Mouse (Mus musculus): ENCODE data around the gene Plppr2. TPM values are rescaled to one million over a fixed set of nuclear protein-coding genes. Genes with fewer than 3 reads are reported as not detected.

Plppr2 gene
- total RNA-seq, 2 experiments from 2014 or later: 2.4 to 3.0 TPM

DNA sequence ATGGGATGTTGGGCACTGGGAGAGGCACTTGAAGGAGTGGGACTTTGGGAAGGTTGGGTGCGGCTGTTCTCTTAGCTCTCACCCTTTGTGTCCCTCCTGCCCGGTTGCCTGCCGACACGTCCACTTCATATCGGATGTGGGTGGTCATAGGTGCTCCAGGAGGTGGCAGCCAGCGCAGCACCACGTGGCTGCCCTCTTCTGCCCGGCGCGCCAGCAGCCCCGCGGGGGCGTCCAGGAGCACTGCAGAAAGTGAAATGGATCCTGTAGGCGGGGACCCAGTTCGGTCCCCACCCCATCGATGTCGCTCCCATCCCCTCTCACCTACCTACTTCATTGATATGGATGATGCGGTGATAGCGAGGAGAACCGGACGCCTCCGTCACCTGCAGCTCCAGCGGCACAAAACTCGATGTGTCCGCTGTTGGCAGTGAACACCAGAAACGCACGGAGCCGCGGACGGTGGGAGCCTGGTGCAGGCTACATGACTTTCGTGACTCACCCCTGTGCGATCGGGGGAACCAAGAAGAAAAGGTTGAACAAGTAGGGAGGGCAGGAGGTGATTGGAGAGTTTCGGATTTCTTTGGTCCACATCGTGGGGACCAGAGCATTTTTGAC, 24.6 kb downstream of the Plppr2 start:
- DNase-seq: no peak

DNA sequence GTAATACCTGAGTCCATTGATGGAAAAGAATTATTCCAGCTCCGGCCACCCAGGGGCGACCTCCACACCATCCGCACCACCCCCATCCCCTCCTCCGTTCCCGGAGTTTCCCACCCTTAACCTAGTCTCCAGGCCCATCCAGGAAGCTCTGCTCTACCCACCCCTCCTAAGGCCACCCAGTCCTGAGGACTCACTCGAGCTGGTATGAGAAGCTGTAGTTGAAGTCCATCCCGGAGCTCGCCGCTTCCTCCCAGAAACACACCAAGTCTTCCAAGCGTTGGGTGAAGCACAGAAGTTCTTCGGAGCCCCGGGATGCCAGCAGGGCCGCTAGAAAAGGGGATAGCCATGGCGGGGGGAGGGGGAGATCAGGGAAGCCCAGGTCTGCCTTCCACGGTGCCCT, 25.2 kb downstream of the Plppr2 start:
- DNase-seq: no peak

DNA sequence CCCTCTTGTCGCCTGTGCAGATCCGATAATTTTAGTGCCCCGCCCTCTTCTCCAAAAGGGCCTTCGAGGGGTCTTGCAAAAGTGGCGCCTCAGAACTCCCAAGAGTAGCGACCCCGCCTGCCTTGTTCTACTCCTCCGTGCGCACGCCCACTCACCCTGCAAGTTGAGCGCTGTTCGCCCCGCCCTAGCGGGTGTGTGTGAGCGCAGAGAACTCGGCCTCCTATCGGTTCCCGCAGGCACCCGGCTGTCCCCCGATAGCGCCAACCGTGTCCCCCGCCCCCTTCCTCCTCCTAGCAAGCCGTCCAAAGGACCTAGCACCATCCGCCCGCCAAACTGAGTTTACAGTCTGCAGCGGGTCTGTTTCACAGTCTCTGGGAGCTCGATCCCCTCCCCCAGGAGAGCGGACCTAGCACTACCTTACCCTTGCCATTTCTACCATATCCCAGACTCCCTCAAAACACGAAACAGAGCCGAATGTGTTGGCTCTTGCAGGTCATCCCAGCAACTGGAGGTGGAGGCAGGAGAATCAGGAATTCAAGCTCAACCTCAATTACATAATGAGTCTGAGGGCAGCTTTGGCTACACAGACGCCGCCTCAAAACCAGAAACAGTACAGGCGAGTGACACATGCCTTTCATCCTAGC, 25.7 kb downstream of the Plppr2 start:
- DNase-seq: peak; percentile 68 to 75

DNA sequence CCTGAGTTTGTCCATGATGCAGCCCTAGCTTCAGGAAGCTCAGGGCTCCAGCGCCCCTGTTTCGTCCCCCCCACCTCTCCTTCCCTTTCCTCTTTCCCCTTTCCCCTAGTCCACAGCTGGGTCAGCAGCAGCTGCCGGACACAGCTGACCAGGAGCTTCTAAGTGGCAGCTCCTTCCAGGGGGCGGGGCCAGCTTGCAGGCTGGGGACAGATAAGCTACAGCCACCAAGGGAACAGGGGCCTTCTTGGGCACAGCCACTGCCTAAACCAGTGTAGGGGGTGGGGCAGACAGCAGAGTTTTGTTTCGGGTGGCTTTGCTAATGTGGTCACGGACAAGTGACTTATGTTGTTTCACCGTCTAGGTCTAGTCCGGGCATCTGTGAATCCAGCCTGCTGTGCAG, 26.6 kb downstream of the Plppr2 start, which contains the start of gene Epor:
Gene Epor (minus strand): TSS at position 90 of the 400 bp plus-strand sequence.
- peak; percentile 73 to 88 for DNase-seq

DNA sequence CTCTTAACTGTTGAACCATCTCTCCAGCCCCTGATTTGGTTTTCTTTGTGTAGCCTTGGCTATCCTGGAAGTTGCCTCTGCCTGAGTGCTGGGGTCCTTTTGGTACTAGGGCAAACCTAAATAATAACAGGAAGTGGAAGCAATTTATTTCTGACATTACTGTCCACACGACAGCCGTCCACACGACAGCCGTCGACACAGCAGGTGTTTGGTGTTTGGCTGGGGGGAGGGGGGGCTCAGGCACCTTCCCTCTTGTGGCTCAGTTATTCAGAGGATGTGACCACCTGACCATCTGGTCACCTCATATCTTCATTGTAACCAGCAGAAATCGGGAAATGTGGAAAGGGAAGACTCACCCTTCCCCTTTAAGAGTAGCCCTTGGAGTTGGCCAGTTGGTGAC, 32.0 kb downstream of the Plppr2 start:
- no peak for DNase-seq

DNA sequence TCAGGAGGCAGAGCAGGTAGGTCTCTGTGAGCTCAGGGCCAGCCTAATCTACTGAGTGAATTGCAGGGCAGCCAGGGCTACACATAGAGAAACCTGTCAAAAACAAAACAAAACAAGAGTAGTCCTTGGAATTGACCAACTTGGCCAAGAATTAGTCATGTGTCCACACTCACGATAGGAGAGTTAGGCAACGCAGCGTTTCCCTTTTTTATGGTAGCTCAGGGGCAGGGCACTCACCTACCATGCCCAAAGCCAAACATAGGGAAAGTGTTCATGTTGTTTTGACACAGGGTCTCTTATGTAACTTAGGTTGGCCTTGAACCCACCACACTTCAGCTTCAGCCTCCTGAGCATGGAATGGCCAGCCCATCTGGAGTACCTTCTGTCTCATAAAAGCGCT, 32.5 kb downstream of the Plppr2 start:
- no peak for DNase-seq

DNA sequence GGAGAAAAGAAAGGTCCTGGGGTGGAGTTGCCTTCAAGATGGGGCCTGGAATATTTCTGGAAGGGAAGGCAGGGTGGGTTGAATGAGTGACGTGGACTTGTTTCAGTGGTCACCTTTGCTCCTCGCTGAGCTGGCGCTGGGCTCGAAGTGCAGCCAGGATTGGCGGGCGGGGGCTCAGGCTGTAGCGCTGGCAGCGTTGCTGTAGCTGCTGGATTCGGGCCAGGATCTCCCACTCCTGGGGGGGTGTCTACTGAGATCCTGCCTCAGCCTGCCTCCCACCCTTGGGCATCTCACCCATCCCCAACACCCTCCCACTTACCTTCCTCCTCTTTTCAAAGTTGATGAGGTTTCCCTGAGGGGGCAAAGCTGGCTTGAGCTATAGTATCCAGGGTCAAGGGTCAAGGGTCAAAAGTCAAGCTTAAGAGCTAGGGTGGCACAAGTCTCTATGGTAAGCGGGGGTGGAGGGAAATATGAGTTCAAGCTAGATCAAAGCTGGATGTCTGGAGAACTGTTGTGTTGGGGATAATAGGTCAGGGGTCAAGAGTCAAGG, 39.9 kb downstream of the Plppr2 start:
- DNase-seq: no peak

DNA sequence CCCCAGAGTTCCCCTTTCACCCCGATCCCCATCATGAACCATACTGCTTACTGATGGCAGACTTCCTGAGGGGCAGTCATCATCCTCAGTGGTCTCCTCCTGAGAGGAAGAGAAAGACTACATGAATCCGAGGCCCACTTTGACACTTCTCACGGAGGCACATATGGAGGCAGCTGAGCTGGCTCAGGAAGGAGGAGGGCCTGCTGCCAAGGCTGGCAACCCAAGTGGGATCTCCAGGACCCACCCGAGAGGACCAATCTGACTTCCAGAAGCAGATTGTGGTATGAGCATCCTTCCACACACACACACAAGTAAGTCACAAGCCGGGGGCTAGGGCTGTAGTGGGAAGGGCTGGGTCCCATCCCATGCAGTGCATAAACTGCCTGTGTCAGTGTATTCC, 40.5 kb downstream of the Plppr2 start:
- no peak for DNase-seq

DNA sequence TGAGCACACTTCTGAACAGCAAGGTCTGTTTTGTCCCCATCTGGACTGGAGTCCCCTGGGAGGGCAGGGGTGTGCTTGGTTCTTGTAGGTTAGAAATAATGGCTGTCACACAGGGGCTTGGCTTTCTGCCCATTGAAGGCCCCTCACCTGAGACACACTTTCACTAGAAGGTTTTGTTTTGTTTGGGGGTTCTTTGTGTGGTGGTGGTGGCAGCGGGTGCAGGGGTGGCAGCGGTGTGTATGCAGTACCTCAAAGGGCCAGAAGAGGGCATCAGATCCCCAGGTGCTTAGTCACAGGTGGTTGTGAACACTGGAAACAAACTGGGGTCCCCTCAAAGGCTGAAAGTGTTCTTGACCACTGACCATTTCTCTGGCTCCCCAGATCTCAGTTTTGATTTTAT, 41.1 kb downstream of the Plppr2 start:
- DNase-seq: peak in 1 of 2 experiments; percentile 66

DNA sequence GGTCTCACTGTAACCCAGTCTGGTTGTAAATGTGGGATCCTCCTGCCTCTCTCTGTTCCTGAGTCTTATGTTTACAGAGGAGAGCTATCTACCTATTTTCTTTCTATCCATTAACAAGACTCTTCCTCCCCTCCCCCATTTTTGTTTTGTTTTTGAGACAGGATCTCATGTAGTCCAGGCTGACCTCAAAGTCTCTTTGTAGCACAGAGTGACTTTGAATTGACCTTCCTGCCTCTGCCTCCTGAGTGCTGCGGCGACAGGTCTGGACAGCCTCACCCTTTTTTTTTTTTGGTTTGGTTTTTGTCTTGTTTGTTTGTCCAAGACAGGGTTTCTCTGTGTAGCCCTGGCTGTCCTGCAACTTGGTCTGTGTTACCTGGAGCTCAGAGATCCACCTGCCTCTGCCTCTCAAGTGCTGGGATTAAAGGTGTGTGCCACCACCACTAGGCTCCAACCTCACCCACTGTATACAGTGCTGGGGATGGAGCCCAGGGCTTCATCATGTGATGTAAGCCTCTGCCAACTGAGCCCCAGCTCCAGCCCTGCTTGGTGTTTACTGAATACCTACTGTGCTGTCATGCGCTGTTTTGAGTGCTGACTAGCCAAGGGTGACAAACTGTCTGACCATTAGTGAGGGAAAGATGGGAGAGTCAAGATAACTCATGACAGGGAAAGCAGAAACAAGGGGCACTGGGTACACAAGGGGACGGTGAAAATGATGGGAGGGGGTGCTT, 41.7 kb downstream of the Plppr2 start:
- DNase-seq: no peak

DNA sequence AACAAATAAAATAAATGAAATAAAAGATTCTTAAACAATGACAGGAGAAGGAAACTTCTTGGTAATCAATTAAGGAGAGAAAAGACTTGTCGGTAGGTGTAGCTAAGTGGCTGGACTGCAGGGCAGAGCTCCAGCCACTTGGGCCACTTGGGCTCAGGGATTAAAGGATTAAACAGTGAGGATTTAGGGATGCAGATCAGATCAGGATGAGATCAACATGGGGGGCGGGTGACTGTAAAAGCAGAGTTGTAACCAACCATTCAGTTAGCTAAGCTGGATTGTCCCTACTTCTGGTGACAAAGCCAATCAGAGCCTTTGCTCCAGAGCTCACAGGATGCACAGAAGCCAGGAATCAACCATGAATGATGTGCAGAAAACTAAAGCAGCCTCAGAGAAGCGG, 47.1 kb downstream of the Plppr2 start:
- DNase-seq: no peak

DNA sequence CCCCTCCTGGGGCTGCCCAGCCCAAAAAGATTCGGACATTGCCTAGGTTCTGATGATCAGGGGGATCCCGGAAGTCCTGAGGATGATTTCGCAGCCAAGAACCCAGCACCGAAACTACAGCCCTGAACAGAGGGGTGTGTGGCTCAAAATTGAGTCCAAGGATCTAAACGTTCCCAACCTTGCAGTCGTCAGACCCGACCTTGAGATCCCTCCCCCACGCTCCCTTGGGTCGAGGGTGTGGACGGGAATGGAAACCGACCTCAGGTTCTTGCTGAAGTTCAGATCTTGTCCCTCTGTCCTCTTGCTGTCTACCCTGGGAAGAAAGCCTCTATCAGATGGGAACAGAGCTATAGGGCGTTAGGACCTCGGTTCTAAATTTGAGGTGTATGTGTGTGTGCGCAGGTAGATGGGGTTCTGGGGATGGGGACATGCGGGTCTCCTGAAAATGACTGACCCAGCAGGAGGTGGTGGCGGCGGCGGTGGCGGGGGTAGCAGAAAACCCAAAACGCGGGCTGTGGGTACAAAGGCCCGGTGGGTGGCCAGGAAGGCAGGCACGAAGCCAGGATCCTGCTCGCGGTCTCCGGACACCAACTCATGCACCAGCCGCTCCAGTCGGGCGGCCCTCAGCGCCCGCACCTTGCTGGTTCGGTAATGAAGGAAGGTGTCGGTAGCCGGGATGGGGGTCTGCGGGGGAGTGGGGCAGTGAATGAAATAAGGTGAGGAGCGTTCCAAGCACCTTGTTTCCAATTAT, 50.9 kb downstream of the Plppr2 start:
- no peak for DNase-seq

DNA sequence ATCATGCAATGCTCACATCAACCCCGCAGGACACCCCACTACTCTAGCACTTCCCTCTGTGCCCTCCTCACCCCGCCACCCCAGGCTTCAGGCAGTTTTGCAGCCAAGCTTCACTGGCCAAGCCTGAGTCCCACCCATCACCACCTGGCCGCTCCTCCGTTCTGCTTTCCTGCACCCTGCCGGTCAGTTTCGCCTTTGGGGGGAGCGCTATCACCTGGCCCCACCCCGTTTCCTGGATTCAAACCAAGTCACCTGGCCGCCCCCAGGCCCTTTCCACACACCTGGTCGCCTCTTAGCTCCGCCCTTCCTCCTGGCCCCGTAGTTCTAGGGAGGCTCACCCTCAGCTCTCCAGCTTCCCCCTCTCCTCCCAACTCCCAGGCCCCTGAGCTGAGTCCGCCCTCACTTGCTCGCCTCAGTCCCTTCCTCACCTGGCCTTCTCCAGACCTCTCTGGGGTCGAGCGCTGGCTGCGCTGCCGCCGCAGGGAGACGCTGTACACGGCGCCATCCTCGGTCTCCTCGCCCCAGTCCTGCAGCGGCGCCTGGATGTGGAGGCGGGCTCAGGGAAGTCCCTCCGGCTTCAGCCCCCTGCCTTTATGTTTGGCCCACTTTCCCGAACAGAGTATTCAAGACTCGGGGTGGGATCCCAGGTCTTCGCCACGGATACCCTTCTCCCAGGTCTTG, 51.7 kb downstream of the Plppr2 start:
- DNase-seq: peak in 1 of 2 experiments; percentile 12

DNA sequence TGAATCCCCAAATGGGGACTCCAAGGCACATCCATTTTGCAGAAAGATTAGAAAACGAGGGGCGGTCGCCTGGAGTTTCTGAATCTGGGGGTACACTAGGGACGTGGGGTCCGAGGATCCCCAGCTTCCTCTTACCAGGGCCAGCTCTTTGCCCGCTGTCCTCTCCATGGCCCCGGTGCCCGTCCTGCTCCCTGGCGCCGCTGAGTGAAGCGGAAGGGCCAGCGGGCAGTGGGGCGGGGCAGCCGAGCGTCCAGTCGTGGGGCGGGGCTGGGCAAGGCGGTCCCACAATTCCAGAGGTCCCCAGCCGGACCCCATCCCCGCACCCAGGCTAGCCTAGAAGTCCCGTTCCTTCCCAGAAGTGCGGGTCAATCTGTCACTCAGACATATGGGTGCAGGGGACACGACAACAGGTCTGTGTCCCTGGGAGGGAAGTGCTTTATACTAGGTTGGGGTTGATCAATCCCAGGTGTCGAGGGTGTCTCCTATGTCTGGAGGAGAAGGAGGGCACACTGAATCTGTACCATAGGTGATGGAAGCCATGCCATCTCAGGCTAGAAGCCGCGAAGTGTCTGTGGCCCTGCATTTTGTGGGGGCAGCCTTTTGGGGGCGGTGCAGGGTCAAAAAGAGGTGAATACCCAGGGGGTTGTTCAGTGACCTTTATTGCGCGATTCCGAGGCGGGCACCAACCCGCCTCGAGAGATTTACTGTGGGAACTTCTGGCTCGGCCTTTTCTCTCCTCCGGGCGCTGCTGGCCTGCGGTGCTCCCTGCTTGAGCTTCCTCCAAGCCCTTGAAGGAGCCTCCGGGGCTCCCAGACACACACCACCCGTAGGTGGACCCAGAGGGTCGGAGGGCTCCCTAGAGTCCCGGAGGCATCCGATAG, 52.6 kb downstream of the Plppr2 start, which contains the start of gene Rgl3:
Gene Rgl3 (minus strand): TSS at position 217 of the 881 bp plus-strand sequence.
- peak; percentile 76 to 80 for DNase-seq

DNA sequence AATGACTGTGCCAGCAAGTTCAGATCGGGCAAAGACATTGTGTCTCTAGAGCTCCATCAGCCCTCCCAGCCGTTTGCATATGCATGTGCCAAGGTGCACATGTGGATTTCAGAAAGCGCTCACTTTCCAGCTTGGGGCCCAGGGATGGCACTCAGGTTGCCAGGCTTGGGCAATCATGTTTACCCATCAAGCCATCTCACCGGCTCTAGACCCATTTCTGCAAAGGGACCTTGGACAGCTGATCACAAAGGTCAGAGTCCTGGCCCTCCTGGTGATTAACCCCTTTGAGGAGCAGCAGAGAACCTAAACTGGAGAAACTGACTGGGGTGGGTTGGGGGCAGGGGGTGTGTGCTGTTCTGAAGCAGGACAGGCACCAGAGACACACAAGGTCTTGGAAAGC, 55.4 kb downstream of the Plppr2 start:
- no peak for DNase-seq

DNA sequence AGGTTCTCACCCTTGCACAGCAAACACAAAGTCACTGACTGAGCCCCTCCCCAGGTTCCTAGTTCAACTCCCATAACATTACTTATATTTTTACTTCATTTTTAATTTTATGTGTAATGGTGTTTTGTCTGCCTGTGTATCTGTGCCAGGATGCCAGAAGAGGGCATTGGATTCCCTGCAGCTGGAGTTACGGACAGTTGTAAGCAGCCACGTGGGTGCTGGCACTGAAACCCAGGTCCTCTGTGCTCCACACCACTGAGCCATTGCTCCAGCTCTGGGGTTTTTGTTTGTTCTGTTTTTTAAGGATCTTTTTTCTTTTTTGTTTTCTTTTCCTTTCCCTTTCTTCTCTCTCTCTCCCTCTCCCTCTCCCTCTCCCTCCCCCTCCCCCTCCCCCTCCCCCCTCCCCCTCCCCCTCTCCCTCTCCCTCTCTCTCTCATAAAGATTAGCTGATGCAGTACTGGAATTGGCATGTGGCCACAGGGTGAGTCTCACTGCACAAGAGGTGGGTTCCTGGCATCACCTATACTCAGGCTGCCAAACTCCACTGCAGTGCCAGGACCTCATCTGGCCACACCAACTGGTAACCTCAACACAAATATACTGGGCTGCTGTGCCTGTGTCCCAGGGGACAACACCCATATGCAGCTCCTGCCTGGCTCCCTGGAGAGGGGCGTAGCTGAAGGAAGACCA, 59.5 kb downstream of the Plppr2 start:
- DNase-seq: no peak

Data from heart, adult 18-20 months (tissue).